Mouse (Mus musculus): Measurements from ENCODE around the gene Syngr4.

DNA sequence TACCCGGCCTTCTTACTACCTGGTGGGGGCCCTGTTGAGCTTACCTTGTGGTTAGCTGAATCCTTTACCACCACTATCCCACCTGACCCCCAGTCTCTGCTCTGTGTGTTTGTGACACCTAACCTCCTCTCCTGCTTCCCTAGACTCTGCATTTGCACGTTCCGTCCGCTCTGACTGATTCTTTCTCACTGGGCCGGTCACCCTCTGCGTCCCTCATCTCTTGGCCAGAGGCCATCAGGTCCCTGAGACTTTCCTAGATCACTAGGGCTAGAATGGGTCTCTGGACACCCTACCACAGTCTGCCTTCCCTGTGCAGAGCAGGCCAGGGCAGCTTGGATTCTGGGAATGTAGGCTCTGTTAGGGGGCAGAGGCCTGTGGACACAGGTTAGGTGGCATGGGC is 17.6 kb upstream of the Syngr4 start:
- TF ChIP-seq CTCF (IDR thresholded peaks at IDR 0.05; ENCODE audit: low read depth) (no peak), EP300 (IDR thresholded peaks at IDR 0.05; ENCODE audit: low read depth) (no peak)

Measured in heart, postnatal 0 days (tissue).